Mouse (Mus musculus) T-helper 2 cell (primary cell): ENCODE results near the gene Zswim8.

Experiments
- in situ Hi-C: fragments of 300-600 bp; cut with MboI, MseI; formaldehyde crosslinking; loops from one replicate; pipeline ENCODE4 v1.15.1; 2025; ENCODE audit warnings: high pct_unique_total_duplicates

Zswim8 gene

GRCm38 (mm10) chr14:20707201-20708190 is at the start of gene Zswim8:
TSS of gene Zswim8 (plus strand) at chr14:20707552.
- in situ Hi-C loops = no loop called here

DNA sequence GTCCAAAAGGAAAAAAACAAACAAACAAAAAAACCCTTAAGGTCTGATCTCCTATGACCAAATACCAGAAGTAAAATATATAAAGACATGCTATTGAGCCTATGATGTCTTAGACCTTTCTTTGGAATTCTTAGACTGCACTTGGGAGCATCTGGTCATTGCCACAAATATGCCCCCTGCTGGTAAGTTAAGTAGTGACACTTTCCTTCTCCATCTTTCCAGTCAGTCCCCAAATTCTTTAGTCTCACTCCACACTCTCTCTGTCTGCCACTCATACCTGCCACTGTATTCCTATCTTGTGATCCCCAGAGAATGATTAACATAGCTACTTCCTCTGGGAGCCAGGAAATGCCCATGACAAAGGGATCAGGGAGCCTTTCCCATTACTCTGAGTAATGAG is 49.0 kb upstream of the Zswim8 start:
- in situ Hi-C loops = loop anchor here (10.0 kb wide), 1 partner anchor 174 kb away; the partner anchor contains the start of gene Anxa7

- in situ Hi-C loops = loop anchor here (10.0 kb wide), 1 partner anchor 174 kb away; the partner anchor contains the start of gene Anxa7
Measured at GRCm38 (mm10) chr14:20658902-20659301, 48.5 kb upstream of the Zswim8 start.

- in situ Hi-C loops = loop anchor here (5.0 to 10.0 kb wide), 2 partner anchors 82 to 175 kb away; partner anchors contain the start of gene Anxa7
Measured at GRCm38 (mm10) chr14:20659687-20660086, 47.7 kb upstream of the Zswim8 start.

GRCm38 (mm10) chr14:20660827-20661660 is 46.3 kb upstream of the Zswim8 start:
- in situ Hi-C loops = loop anchor here (5.0 kb wide), 1 partner anchor 84 kb away; no protein-coding TSS in a partner anchor

GRCm38 (mm10) chr14:20661661-20662331 is 45.6 kb upstream of the Zswim8 start:
- in situ Hi-C loops = loop anchor here (5.0 kb wide), 1 partner anchor 84 kb away; no protein-coding TSS in a partner anchor

DNA sequence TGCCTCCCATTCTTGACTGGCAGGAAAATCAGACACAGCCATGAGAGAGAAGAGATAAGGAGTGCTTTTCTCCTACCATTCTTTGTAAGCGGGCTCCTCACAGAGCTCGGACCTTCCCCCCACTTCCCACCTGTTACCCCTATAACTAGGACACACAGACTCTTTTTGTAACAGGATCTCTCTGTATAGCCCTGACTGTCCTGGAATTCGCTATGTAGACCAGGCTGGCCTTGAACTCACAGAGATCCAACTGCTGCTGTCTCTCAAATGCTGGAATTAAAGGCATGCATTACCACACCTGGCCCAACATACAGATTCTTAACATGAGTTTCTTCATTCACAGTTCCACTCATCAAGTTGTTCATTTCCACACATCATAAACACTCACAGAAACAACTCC is 44.6 kb upstream of the Zswim8 start:
- in situ Hi-C loops = loop anchor here (5.0 kb wide), 1 partner anchor 85 kb away; no protein-coding TSS in a partner anchor

- in situ Hi-C loops = loop anchor here (5.0 kb wide), 1 partner anchor 86 kb away; no protein-coding TSS in a partner anchor
Measured at GRCm38 (mm10) chr14:20663601-20664000, 43.8 kb upstream of the Zswim8 start.

GRCm38 (mm10) chr14:20664436-20664835 is 42.9 kb upstream of the Zswim8 start:
- in situ Hi-C loops = loop anchor here (5.0 kb wide), 1 partner anchor 87 kb away; no protein-coding TSS in a partner anchor

DNA sequence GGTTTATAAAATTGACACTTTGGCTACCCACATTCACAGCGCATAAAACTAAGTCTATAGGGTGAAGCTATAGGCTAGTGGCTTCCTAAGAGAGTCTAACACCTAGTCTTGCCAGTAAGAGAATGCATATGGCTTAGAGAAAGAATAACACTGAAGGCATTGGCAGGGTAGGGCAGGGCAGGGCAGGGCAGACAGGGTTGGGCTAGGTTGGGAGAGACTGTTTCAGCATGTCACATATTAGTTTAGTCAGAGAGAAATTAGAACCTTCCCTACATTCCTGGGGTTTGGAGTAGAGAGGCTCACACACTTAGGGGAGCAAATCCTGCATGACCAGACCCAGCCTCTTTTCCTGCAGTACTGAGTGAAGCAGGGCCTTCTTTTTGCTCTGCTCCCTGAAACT is 39.9 kb upstream of the Zswim8 start:
- in situ Hi-C loops = no loop called here

- in situ Hi-C loops = no loop called here
Measured at GRCm38 (mm10) chr14:20668154-20668810, 39.1 kb upstream of the Zswim8 start, which contains the start of gene Synpo2l. TSS of gene Synpo2l (minus strand) at chr14:20668354.

DNA sequence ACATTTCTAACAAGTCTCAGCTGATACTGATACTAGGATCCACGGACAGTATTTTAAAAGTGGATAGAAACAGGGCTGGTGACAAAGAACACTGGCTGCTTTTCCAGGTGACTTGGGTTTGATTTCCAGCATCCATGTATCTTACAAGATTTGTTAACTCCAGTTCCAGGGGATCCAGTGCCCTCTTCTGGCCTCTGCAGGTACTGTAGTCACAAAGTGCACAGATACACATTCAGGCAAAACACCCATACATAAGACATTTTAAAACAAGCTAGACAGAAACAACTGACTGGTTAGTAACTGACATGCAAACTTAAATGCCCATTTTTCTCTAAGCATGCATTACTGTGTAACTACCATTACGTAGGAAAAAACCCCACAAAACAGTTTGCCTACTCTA is 34.4 kb upstream of the Zswim8 start:
- in situ Hi-C loops = no loop called here

DNA sequence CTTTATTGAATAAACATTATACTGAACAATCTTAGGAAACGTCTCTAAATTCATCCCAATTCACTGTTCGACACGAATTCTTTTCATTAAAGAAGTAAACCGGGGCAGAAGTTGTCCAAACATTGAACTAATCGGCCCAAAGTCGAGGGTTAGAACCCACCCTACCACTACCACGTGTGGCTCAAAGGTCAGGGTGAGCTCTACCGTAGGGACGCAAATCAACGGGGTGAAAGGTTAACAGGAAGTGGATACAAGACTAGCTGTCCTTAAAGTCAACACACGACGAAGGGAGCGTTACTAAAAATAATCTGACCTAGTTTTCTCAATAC is 33.7 kb upstream of the Zswim8 start:
- in situ Hi-C loops = no loop called here

- in situ Hi-C loops = no loop called here
Measured at GRCm38 (mm10) chr14:20674064-20674833, 33.1 kb upstream of the Zswim8 start, which contains the start of gene Sec24c. TSS of gene Sec24c (plus strand) at chr14:20674308.

- in situ Hi-C loops = no loop called here
Measured at GRCm38 (mm10) chr14:20677906-20678305, 29.4 kb upstream of the Zswim8 start.

DNA sequence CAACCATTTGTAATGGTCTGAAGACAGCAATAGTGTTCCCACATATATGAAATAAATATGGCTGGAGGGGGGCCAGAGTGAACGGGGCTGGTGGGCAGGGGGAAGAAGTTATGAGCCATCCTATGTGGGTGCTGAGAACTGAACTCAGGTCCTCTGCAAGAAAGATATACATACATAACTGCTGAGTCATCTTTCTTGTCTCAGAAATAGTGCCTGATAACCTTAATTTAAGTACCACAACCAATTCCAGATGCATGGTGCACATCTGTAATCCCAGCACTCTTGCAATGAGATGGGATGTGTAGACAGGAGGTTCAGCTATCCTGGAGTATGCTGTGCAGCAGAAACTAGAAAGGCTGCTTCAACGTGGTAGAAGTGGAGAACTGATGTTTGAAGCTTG is 25.6 kb upstream of the Zswim8 start:
- in situ Hi-C loops = no loop called here

GRCm38 (mm10) chr14:20682498-20682897 is 24.9 kb upstream of the Zswim8 start:
- in situ Hi-C loops = no loop called here

GRCm38 (mm10) chr14:20686576-20686975 is 20.8 kb upstream of the Zswim8 start:
- in situ Hi-C loops = no loop called here

- in situ Hi-C loops = no loop called here
Measured at GRCm38 (mm10) chr14:20689009-20689408, 18.3 kb upstream of the Zswim8 start.

- in situ Hi-C loops = no loop called here
Measured at GRCm38 (mm10) chr14:20691772-20692171, 15.6 kb upstream of the Zswim8 start.
